Mouse (Mus musculus) cortical plate, adult 2 months (tissue): Measurements from ENCODE around the gene Zfp148. TPM values are rescaled to one million over a fixed set of nuclear protein-coding genes. Genes with fewer than 3 reads are reported as not detected.

Experiments used
- H3K27ac ChIP-seq: fragments of 200-500 bp; 2 replicates; pipeline ENCODE4 v1.5.1; 2012; ENCODE audit warnings: low read length, control low read depth, inconsistent platforms; ENCODE audit not compliant: insufficient read depth
- H3K4me1 ChIP-seq: fragments of 200-500 bp; 2 replicates; pipeline ENCODE4 v1.6.1; 2011; ENCODE audit warnings: low read length; ENCODE audit not compliant: control insufficient read depth, insufficient read depth
- H3K4me3 ChIP-seq: fragments of 200-500 bp; 2 replicates; pipeline ENCODE4 v1.5.1; 2011; ENCODE audit warnings: mild to moderate bottlenecking, low read length, control low read depth; ENCODE audit not compliant: insufficient read depth
- CTCF ChIP-seq: fragments of 200-500 bp; IDR thresholded peaks from 2 replicates; pipeline ENCODE4 v1.5.1; 2011; ENCODE audit warnings: mild to moderate bottlenecking, control low read depth, low read length; ENCODE audit not compliant: insufficient read depth; ENCODE audit errors: extremely low read depth
- POLR2A ChIP-seq: fragments of 200-500 bp; IDR thresholded peaks from 2 replicates; pipeline ENCODE4 v1.6.1; 2011; ENCODE audit warnings: mild to moderate bottlenecking, low read length, control low read depth; ENCODE audit not compliant: insufficient read depth; ENCODE audit errors: extremely low read depth
- polyA plus RNA-seq: library from polyadenylated mRNA; depleted of rRNA; stranded (reverse); fragments of >200 nt; gene quantifications from 2 replicates; pipeline ENCODE4 v1.2.3, GENCODE M21; 2012

Zfp148 gene
- polyA plus RNA-seq, 1 experiment = 35.5 TPM

DNA sequence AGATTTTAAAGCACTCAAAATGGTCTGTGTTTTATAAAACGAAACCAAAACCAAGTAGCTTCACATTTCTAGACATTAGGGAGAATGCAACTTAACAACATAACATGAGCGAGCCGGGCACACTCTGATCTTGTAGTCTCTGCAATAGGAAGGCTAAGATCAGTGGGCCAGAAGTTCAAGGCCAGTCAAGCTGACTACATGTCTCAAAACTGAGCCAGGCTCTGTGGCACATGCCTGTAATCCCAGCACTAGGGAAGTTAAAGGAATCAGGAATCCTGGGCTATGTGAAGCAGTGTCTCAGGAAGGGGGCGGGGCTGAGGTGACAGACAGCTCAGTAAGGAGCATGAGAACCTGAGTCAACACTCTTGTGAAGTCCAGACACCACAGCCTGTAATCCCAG, 35.8 kb upstream of the Zfp148 start:
- peak overlapping the region; percentile 41 for H3K27ac ChIP-seq
- peaks cover 6% of the 10 kb centered on the region; the same call in 1 of the 2 replicates for H3K4me1 ChIP-seq
- no peak overlapping the region for H3K4me3 ChIP-seq
- no peak for TF ChIP-seq POLR2A
- TF ChIP-seq CTCF = no peak

DNA sequence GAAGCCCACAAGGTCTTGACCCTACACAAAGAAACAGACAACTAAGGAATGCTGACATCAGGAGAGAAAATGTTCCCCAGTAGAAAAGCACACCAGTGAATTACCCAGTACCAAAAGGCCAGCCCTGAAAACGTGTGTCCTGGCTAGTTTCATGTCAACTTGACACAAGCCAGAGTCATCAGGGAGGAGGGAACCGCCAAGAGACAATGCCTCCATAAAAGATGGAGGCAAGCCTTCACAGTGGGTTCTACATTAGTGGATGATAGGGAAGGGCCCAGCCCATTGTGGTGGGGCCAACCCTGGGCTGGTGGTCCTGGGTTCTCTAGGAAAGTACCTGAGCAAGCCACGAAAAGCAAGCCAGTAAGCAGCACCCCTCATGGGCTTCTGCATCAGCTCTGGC, 34.3 kb upstream of the Zfp148 start:
- TF ChIP-seq POLR2A (no peak), CTCF (no peak)
- no peak overlapping the region for H3K27ac ChIP-seq
- H3K4me3 ChIP-seq = no peak overlapping the region
- peaks cover 6% of the 10 kb centered on the region; the same call in 1 of the 2 replicates for H3K4me1 ChIP-seq

- TF ChIP-seq CTCF (no peak), POLR2A (no peak)
- Histone ChIP-seq H3K4me3 (no peak overlapping the region), H3K27ac (no peak overlapping the region), H3K4me1 (peaks cover 6% of the 10 kb centered on the region; the same call in 1 of the 2 replicates)
These were observed 33.5 kb upstream of the Zfp148 start for GRCm38 (mm10) chr16:33347134-33347533.

- H3K27ac ChIP-seq = no peak overlapping the region
- no peak overlapping the region for H3K4me3 ChIP-seq
- no peaks in the 10 kb centered on the region for H3K4me1 ChIP-seq
- TF ChIP-seq POLR2A (no peak), CTCF (no peak)
These were observed 22.8 kb upstream of the Zfp148 start for GRCm38 (mm10) chr16:33357805-33358204.

DNA sequence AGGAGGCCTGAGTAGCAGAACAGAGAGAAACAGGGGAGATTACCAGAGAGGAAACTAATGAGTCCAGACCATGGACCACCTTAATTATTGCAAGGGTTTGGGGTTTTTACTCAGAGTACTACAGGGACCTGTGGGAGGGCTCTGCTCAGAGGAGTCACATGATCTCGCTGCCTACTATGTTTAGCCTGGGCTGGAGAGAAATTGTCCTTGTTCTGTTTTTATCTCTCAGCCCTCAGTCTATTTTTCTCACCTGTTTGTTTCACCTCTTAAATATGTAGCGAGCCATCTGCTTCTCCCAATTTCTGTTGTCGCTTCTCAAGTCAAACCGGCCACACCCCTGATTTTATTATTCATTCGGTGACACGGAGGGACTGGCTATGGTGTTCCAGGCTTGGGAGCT, 14.9 kb upstream of the Zfp148 start:
- H3K4me1 ChIP-seq = peaks cover 3% of the 10 kb centered on the region; the same call in 1 of the 2 replicates
- no peak overlapping the region for H3K4me3 ChIP-seq
- TF ChIP-seq CTCF (no peak), POLR2A (no peak)
- no peak overlapping the region for H3K27ac ChIP-seq

- Histone ChIP-seq H3K27ac (no peak overlapping the region), H3K4me1 (peaks cover 3% of the 10 kb centered on the region; the same call in 1 of the 2 replicates)
- no peak for TF ChIP-seq POLR2A
- TF ChIP-seq CTCF = no peak
These were observed 12.0 kb upstream of the Zfp148 start for GRCm38 (mm10) chr16:33368632-33369031.

DNA sequence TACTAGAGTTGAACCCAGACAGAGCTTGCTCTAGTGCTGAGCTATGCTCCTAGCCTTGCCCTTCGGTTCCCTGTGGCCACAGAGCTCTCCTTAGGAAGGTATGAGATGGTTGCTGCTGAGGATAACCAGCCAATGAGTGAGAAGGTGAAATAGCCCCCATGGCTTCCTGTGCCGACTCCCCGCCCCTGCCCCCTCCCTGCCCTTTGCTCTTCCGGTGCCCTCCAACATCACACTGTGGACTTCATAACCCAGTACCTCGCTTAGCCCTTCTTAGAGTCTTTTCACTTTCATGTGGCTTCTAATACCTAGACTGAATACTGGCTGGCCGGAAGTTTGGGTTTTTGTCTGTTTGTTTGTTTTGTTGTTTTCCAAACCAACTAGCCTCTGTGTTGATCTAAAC, 9.8 kb upstream of the Zfp148 start:
- H3K4me3 ChIP-seq = no peak overlapping the region
- H3K4me1 ChIP-seq = 0 out of 2 replicates have a peak, but pooled peaks cover 1% of the 10 kb centered on the region
- TF ChIP-seq POLR2A (no peak), CTCF (no peak)
- H3K27ac ChIP-seq = no peak overlapping the region

More at GRCm38 (mm10) chr16:33368632-33369031, 12.0 kb upstream of the Zfp148 start:
- no peak overlapping the region for H3K4me3 ChIP-seq

DNA sequence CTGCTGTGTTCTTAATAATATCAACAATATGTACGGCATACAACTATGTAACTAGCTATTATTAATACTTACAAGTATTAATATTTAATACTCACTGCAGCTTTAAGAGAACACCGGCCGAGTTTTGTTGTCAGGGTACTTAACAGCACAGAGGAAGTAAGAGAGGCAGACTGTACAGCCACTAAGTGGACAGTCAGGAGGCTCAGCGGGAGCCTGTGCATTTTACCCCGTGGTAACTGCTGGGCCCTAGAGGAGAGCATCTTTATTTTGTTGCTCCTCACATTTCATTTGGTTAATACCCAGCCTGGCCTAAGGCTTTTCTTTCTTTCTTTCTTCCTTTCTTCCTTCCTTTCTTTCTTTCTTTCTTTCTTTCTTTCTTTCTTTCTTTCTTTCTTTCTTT, 8.0 kb upstream of the Zfp148 start:
- no peak overlapping the region for H3K4me3 ChIP-seq
- no peaks in the 10 kb centered on the region for H3K4me1 ChIP-seq
- TF ChIP-seq POLR2A (no peak), CTCF (no peak)
- H3K27ac ChIP-seq = no peak overlapping the region

DNA sequence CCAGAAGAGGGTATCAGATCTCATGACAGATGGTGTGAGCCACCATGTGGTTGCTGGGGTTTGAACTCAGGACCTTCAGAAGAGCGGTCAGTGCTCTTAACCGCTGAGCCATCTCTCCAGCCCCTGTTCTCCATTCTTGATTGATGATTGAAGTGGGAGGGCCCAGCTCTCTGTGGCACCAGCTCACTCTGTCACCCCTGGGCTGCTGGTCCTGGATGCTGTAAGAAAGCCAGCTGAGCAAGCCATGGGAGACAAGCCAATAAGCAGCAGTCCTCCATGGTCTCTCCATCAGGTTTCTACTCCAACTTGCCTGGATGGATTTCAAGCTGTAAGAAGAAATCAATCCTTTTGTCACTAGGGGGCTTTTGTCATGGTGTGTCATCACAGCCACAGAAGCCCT, 7.3 kb upstream of the Zfp148 start:
- no peaks in the 10 kb centered on the region for H3K4me1 ChIP-seq
- no peak for TF ChIP-seq CTCF
- no peak overlapping the region for H3K4me3 ChIP-seq
- H3K27ac ChIP-seq = no peak overlapping the region

- Histone ChIP-seq H3K27ac (no peak overlapping the region), H3K4me1 (no peaks in the 10 kb centered on the region; the same call in 1 of the 2 replicates), H3K4me3 (no peak overlapping the region)
- TF ChIP-seq POLR2A = no peak
- TF ChIP-seq CTCF = no peak
These were observed 4.4 kb upstream of the Zfp148 start for GRCm38 (mm10) chr16:33376266-33376665.

GRCm38 (mm10) chr16:33379219-33379943, 1.3 kb upstream of the Zfp148 start:
- peaks cover 2% of the 10 kb centered on the region; the same call in 1 of the 2 replicates for H3K4me1 ChIP-seq
- no peak for TF ChIP-seq POLR2A
- TF ChIP-seq CTCF = no peak
- no peak overlapping the region for H3K27ac ChIP-seq
- no peak overlapping the region; the same call in 1 of the 2 replicates for H3K4me3 ChIP-seq
